Mouse (Mus musculus): ENCODE results near the gene Zfp128.
"Not testable (repeated sequence)": the region's sequence is repeated elsewhere in the genome, so short reads cannot be mapped to it uniquely, and the experiment has no call there.

The Zfp128 gene

DNA sequence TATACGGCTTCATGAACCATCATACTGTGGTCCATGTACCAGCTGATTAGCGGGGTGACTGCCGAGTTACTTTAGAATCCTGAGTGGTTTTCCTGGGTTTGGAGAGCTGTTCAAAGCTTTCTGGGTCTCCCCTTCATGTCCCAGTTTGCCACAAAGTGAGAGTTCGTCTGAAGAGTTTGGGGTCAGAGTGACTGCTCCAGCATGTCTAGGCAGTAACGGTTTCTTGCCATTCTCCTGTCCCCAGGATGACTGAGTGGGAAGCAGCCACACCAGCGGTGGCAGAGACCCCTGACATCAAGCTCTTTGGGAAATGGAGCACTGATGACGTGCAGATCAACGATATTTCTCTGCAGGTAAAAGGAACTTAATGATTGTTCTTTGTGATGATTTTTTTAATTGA, 41.8 kb downstream of the Zfp128 start:
- no peak for DNase-seq

DNA sequence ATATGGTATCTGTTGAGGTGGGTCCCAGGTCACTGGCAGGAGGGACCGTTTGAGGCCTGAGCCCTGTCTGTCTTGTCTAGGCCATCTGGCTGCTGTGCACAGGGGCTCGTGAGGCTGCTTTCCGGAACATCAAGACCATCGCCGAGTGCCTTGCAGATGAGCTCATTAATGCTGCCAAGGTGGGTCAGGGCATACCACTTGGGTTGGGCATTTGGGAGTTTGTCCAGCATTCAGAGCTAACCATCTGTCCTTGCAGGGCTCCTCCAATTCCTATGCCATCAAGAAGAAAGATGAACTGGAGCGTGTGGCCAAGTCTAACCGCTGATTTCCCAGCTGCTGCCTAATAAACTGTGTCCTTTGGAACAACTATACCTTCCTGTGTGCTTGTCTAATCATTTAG, 45.3 kb downstream of the Zfp128 start:
- no peak for DNase-seq

DNA sequence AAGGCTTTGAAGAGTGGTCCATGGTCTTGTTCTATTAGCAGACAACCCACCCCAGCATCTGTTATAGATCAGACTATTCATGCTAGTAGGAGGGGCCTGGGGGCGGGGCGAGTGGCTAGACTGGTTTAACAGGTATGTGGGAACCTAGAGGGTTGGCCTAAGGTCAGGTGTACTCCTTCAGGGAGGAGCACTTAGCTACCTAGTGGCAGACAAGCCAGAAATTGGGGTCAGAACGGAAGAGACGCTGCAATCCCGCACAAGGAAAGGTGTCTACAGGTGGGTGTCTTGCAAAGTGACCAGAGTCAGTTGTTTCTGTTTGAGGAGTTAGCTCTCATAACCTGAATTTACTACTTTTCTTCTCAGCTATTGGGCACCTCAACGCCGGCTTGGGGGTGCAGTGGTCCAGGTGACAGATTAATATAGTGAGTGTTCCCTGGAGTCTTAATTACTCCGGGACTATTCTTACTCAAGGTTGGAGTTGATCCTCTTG, 46.3 kb downstream of the Zfp128 start, which contains the start of gene Rnf225:
Rnf225 (plus strand) TSS at position 226 of the 490 bp plus-strand sequence.
- DNase-seq: peak; percentile 56

DNA sequence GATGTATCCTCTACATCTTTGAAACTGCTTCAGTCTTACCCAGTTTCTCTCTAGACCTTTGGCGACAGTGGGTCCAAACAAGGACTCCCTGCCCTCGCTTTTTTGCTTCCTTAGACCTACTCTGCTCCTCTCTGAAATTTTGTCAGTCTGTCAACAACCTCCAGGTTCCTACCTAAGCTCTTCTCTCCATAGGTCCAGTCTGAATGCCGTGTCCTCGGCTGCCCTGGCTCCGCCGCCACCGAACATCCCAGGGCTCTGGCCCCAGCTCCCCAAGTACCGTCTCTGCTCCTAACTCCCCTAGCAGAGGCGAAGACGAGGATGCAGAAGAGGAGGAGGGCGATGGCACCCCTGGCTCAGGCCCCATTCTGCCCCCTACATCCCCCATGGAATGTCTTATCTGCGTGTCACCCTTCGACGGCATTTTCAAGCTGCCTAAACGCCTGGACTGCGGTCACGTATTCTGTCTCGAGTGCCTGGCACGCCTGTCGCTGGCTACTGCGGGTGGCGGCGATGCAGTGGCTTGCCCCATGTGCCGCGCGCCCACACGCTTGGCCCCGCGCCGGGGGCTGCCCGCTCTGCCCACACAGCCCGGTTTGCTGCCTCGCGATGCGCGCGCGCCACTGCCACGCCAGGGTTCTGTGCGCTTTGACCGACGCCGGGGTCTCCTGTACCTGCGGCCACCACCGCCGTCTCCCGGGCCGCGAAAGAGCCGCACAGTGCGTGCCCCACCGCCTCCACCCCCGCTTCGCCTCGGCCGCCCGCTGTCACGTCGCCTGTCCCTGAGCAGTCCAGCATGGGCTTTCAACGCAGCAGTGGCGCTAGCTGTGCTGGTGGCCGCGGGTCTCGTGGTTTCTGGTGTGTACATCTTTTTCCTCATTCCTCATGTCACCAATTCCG, 47.0 kb downstream of the Zfp128 start:
- DNase-seq: no peak

DNA sequence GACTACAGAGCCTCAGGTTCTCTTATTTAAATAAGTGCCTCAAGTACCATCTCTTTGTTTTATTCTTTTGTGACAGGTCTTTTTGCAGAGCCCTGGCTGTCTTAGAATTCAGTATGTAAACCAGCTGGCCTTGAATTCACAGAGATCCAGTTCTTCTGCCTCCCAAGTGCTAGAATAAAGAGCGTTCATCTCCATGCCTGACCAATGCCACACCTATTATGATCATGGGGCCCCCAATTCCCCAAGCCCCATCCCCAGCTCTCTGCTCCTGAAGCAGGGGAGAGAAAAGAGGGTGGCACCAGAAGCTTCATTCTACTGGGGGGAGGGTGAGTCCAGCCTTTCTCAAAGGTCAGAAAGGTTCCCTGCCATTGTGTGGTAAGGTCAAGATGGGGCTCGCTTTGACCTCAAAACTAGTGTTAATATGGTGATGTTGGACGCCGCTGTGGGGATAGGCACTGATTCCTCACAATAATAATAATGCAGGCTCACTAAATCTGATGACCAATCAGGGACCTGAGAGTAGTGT, 52.7 kb downstream of the Zfp128 start:
- no peak for DNase-seq

DNA sequence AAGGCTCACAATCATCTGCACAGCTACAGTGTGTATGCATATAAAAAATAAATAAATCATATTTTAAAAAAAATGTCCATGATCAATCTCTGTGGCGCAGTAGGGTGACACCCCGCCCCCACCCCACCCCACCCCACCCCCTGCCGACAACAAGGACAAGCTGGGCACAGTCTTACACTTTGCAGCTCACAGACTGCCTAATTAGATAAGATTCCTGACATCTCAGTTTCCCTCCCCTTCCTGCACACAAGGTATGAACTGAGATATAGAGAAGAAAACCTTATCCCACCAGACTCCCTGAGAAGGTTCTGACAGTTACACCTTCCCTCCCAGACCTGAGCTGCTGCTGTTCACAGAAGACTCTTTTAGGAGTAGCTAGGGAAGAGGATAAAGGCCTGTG, 53.8 kb downstream of the Zfp128 start:
- no peak for DNase-seq

DNA sequence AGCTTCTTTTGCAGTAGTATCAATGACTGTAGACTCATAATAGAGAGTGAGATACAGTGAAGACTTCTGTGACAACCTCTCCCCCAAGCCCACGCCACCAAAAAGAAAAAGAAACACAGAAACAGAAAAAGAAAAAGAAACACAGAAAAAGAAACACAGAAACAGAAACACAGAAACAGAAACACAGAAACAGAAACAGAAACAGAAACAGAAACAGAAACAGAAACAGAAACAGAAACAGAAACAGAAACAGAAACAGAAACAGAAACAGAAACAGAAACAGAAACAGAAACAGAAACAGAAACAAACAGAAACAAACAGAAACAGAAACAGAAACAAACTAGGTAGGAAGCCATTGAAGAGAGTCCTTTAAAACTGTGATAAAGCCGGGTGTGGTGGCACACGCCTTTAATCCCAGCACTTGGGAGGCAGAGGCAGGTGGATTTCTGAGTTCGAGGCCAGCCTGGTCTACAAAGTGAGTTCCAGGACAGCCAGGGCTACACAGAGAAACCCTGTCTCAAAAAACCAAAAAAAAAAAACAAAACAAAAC, 56.4 kb downstream of the Zfp128 start:
- not testable (repeated sequence) for DNase-seq

DNA sequence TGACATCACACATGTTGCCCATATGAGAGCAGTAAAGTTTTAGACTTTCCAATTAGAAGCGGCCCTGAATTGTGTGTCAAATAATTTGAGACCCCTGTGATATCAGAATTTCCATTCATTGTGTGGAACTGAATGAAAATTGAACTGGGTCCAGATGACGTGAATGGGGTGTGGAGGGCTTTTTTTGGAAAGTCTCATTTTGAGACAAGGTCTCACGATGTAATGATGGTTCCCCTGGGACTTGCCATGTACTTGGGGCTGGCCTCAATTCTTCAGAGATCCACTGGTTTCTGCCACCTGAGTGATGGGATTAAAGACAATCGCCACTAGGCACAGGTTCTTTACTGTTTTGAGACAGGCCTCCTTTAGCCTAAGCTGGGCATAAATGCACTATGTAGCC, 59.6 kb downstream of the Zfp128 start:
- no peak for DNase-seq

All from kidney, adult 9 months (tissue).